Mouse (Mus musculus): ENCODE data around the gene Tob2. TPM values are rescaled to one million over a fixed set of nuclear protein-coding genes. Genes with fewer than 3 reads are reported as not detected.

Gene Tob2
- total RNA-seq, 2 experiments from 2014 or later = 26.4 to 37.6 TPM

- intact Hi-C loops (cut with DNase I) = no loop called here
- DNase-seq (ENCODE audit: low spot score in 2 of 2) = no peak
Measured at GRCm38 (mm10) chr15:81818404-81818803, 40.2 kb downstream of the Tob2 start.

GRCm38 (mm10) chr15:81814716-81815370 is 43.8 kb downstream of the Tob2 start:
- intact Hi-C loops (cut with DNase I) = loop anchor here (5.0 kb wide), 1 partner anchor 42 kb away; the partner anchor contains the start of gene Tob2
- DNase-seq (ENCODE audit: low spot score in 2 of 2) = no peak

DNA sequence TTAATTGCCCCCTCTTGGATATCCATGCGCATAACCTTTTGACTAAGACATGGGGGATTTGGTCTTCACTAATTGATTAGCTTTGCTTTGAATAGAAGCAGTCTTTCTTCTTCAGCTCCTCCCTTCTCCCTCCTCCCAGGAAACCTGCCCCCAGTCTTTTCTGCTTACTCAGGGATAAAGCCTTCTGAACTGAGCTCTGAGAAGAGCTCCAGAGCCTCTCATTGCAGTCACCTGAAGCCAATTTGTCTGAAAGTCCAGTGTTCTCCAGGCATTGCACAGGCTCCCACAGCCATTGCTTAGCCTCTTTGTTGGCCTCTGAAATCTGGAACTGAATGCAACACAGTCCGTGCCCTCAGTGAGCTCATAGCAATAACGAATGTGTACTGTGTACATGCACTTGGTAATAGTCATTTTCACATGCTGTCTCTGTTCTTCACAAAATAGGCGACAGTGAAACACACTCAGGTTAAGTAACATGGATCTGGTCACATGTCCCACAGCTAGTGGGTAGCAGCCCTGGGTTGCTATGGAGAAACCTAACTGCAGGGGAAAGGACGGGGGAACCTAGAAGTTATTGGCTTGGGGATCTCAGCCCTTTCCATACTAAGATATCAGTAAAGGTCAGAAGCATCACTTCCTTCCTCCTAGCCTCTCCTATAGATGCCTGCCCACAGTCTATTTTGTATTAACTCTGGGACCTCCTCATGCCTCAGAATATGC is 44.5 kb downstream of the Tob2 start:
- intact Hi-C loops (cut with DNase I) = loop anchor here (5.0 kb wide), 1 partner anchor 43 kb away; the partner anchor contains the start of gene Tob2
- DNase-seq (ENCODE audit: low spot score in 2 of 2) = no peak

DNA sequence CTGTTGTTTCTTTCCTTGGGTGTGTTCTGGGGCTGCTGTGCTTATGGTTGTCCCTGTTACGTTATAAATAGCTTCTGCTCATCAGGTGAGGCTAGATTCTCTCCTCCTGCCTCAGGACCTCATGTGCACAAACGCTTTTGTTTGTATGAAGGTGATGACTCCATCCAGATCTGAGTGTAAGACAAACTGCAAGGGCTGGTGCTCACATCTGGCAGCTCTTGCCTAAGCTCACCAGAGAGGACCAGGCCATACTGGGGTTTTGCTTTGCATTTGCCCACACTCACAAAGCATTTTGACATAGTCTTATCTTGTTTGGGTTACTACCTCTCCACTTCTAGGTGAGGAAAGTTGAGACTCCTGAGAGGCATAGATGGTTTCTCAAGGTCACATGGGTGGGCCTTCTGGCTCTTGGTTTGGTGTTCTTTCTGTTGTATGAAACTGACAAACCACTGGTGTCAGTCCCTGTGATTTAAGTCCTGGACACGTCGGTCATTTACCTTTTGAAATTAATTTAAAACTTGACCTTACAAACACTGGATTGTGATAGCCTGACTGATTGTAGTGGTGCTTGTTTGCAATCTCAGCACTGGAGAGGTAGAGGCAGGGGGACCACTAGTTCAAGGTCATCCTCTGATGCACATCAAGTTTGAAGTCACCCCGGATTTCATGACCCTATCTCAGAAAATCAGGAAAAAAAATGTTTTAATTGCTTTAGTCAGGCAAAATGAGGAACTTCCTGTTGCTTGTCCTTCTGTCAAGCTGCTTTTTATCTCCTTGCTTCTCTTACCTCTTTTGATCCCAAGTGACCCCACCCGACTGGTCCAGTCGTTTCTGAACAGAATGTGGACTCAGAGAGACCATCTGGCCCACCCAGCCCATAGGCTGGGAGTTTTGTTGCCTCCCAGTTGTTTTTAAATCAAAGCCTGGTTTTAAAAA is 45.6 kb downstream of the Tob2 start:
- DNase-seq (ENCODE audit: low spot score in 2 of 2) = no peak
- intact Hi-C loops (cut with DNase I) = loop anchor here (5.0 kb wide), 1 partner anchor 44 kb away; the partner anchor contains the start of gene Tob2

DNA sequence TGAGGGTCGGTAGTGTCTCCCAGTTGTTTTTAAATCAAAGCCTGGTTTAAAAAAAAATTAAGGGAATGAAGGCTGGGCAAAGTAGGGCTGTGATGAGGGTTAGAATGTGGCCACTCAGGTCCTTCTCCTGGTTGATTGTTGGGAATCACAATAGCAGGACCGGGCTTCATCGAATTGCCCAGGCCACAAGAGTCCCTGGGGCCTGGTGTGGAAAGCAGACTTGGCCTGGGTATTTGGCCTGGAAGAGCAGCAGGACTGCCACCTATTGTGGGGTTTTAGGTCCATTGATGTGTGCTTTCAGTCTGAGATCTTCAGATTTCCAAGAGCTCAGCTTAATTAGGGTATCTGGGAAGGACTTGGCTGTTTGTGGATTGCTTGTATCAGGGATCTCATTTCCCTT is 46.3 kb downstream of the Tob2 start:
- DNase-seq (ENCODE audit: low spot score in 2 of 2) = no peak
- intact Hi-C loops (cut with DNase I) = loop anchor here (5.0 kb wide), 1 partner anchor 45 kb away; the partner anchor contains the start of gene Tob2

- intact Hi-C loops (cut with DNase I) = loop anchor here (5.0 kb wide), 1 partner anchor 46 kb away; the partner anchor contains the start of gene Tob2
Measured at GRCm38 (mm10) chr15:81811599-81811996, 47.0 kb downstream of the Tob2 start.

GRCm38 (mm10) chr15:81810671-81811598 is 47.7 kb downstream of the Tob2 start:
- peak; percentile 96 to 98 for DNase-seq (ENCODE audit: low spot score in 2 of 2)
- intact Hi-C loops (cut with DNase I) = loop anchor here (5.0 kb wide), 1 partner anchor 46 kb away; the partner anchor contains the start of gene Tob2

More at GRCm38 (mm10) chr15:81811599-81811996, 47.0 kb downstream of the Tob2 start:
- no peak for DNase-seq (ENCODE audit: low spot score in 2 of 2)

DNA sequence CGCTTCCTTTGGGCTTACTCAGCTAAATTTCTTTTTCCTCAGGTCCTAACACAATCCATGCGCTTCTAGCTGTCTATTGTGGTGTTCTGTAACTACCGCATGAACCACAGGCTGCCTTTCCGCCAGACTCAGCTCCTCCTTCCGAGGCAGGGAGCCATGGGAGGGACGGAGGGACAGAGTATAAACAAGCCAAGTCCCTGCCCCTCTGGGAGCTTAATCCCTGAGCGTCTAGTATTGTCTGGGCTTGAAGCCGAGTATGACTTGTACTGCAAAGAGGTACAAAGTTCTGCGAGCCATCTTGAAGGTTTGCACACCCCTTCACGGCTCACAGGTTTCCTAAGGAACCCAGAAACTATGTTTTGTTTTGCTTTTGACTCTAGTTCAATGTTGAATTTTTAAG is 48.4 kb downstream of the Tob2 start:
- DNase-seq (ENCODE audit: low spot score in 2 of 2) = peak; percentile 76 to 83
- intact Hi-C loops (cut with DNase I) = loop anchor here (5.0 kb wide), 1 partner anchor 47 kb away; the partner anchor contains the start of gene Tob2

DNA sequence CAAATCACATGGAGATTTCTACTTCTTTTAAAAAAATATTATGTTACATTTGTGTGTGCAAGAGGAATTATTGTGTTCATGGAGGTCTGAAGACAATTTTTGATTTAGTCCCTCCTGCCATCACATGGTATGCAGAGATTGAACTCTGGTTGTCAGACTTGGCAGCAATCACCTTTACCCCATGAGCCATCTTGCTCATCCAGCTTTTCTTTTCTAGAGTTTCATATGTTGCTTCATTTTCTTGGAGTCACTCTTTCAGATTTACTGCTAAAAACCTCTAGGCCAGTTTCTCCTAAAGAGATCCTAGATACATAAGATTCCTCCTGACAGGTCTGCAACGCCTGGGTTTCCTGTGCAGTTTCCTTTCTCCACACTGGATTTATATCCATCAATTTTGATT is 49.0 kb downstream of the Tob2 start:
- no peak for DNase-seq (ENCODE audit: low spot score in 2 of 2)
- intact Hi-C loops (cut with DNase I) = no loop called here

GRCm38 (mm10) chr15:81808799-81809198 is 49.8 kb downstream of the Tob2 start:
- DNase-seq (ENCODE audit: low spot score in 2 of 2) = no peak
- intact Hi-C loops (cut with DNase I) = no loop called here

GRCm38 (mm10) chr15:81806621-81807404 is 51.8 kb downstream of the Tob2 start:
- intact Hi-C loops (cut with DNase I) = no loop called here
- no peak for DNase-seq (ENCODE audit: low spot score in 2 of 2)

- no peak for DNase-seq (ENCODE audit: low spot score in 2 of 2)
- intact Hi-C loops (cut with DNase I) = no loop called here
Measured at GRCm38 (mm10) chr15:81805624-81806023, 53.0 kb downstream of the Tob2 start.

- intact Hi-C loops (cut with DNase I) = no loop called here
- no peak for DNase-seq (ENCODE audit: low spot score in 2 of 2)
Measured at GRCm38 (mm10) chr15:81804883-81805282, 53.7 kb downstream of the Tob2 start.

GRCm38 (mm10) chr15:81804172-81804571 is 54.4 kb downstream of the Tob2 start:
- intact Hi-C loops (cut with DNase I) = no loop called here

DNA sequence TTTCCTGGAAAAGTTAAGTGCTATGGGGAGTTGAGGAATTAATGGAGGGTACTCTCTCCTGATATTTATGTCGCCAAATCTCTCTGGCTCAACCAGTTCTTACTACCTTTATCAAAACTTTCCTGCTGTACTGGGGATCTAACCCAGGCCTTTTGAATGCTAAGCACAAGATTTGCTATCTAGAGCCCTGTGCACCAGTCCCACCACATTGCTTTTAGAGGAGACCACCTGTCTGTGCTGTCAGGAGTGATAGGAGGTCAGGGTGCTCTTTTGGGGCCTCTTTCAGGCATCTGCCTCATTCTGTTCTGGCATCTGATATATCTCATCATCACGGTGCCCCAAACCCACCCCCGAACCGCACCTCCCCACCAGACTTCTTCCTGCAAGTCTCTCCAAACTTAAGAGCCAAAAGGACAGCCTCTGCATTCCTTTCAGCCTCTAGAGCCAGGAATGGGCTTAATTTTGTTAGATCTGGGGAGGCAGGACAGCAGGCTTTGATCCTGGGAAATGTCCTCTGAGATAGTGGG is 55.1 kb downstream of the Tob2 start:
- DNase-seq (ENCODE audit: low spot score in 2 of 2) = no peak
- intact Hi-C loops (cut with DNase I) = loop anchor here (2.0 kb wide), 1 partner anchor 59 kb away; the partner anchor contains the start of genes Rangap1 and Zc3h7b

More at GRCm38 (mm10) chr15:81804172-81804571, 54.4 kb downstream of the Tob2 start:
- DNase-seq (ENCODE audit: low spot score in 2 of 2) = no peak

GRCm38 (mm10) chr15:81802941-81803351 is 55.6 kb downstream of the Tob2 start:
- peak; percentile 77 to 79 for DNase-seq (ENCODE audit: low spot score in 2 of 2)
- intact Hi-C loops (cut with DNase I) = loop anchor here (2.0 kb wide), 1 partner anchor 58 kb away; the partner anchor contains the start of genes Rangap1 and Zc3h7b
